Mouse (Mus musculus) heart, adult 2 months (tissue): Measurements from ENCODE around the gene Ppp1cc. TPM values are rescaled to one million over a fixed set of nuclear protein-coding genes. Genes with fewer than 3 reads are reported as not detected.
A peak's percentile ranks its signal among the peaks of the same experiment; 100 is the strongest.

Source experiments
- DNase-seq, 2 experiments: peaks; one replicate each; pipeline ENCODE4 v3.0.0; 2021
- H3K27ac ChIP-seq: fragments of 200-600 bp; 2 replicates; pipeline ENCODE4 v1.8.1; 2022
- H3K27me3 ChIP-seq: fragments of 200-500 bp; 2 replicates; pipeline ENCODE4 v1.6.1; 2012; ENCODE audit warnings: mild to moderate bottlenecking, low read length, inconsistent platforms, mixed read lengths; ENCODE audit not compliant: control insufficient read depth, insufficient read depth
- H3K36me3 ChIP-seq: fragments of 200-500 bp; 2 replicates; pipeline ENCODE4 v1.6.1; 2012; ENCODE audit warnings: low read length, inconsistent platforms; ENCODE audit not compliant: control insufficient read depth, insufficient read depth
- H3K4me1 ChIP-seq: fragments of 200-500 bp; 2 replicates; pipeline ENCODE4 v1.6.1; 2011; ENCODE audit warnings: low read length; ENCODE audit not compliant: control insufficient read depth, insufficient read depth
- H3K4me3 ChIP-seq: fragments of 200-600 bp; 2 replicates; pipeline ENCODE4 v1.8.1; 2022
- H3K79me2 ChIP-seq: fragments of 200-500 bp; replicated peaks from 2 replicates; pipeline ENCODE4 v1.6.1; 2012; ENCODE audit warnings: mild to moderate bottlenecking, inconsistent platforms, low read length, moderate library complexity, mixed read lengths; ENCODE audit not compliant: control insufficient read depth, insufficient read depth
- H3K9ac ChIP-seq: fragments of 200-500 bp; 2 replicates; pipeline ENCODE4 v1.6.1; 2012; ENCODE audit warnings: low read depth, mild to moderate bottlenecking, control low read depth, inconsistent platforms, low read length, mixed read lengths
- CTCF ChIP-seq: fragments of 200-600 bp; IDR thresholded peaks from 2 replicates; pipeline ENCODE4 v1.8.1; 2022; ENCODE audit warnings: antibody characterized with exemption, mild to moderate bottlenecking, moderate library complexity
- EP300 ChIP-seq: fragments of 200-500 bp; IDR thresholded peaks from 2 replicates; pipeline ENCODE4 v1.6.1; 2011; ENCODE audit warnings: low read depth, low read length, control low read depth; ENCODE audit not compliant: insufficient read depth
- POLR2A ChIP-seq: fragments of 200-500 bp; IDR thresholded peaks from 2 replicates; pipeline ENCODE4 v1.6.1; 2011; ENCODE audit warnings: mild to moderate bottlenecking, low read depth, low read length, control low read depth; ENCODE audit not compliant: insufficient read depth
- WGBS: fragments of 180-500 bp; shearing (Covaris S2); methylation state at CpG from one replicate; pipeline ENCODE4 v1.1.7; 2018; 5-methylcytosine and 5-hydroxymethylcytosine counted together
- intact Hi-C: fragments of 180-260 bp; cut with DNase I; formaldehyde crosslinking; loops from one replicate; pipeline ENCODE4 v1.15.1; 2025
- polyA plus RNA-seq: library from polyadenylated mRNA; depleted of rRNA; stranded (reverse); fragments of >200 nt; gene quantifications from 2 replicates; pipeline ENCODE4 v1.2.3, GENCODE M21; 2012
- total RNA-seq, 2 experiments: library from RNA; stranded (reverse); gene quantifications; 2 replicates each; pipeline ENCODE4 v1.2.3; 2021

Ppp1cc gene
- total and polyA plus RNA-seq, 3 experiments = 59.7 to 127 (median 101) TPM

GRCm38 (mm10) chr5:122140723-122141122 lies 17.4 kb upstream of the Ppp1cc start, which contains the start of gene Ccdc63:
Gene Ccdc63 (minus strand): TSS chr5:122140823.
- Histone ChIP-seq H3K27me3 (no peaks in the 10 kb centered on the region), H3K36me3 (no peaks in the 10 kb centered on the region), H3K4me3 (no peak within 1 kb of the TSS), H3K4me1 (peaks cover 20% of the 10 kb centered on the region), H3K9ac (no peak within 1 kb of the TSS), H3K79me2 (no peaks in the 10 kb centered on the region), H3K27ac (no peak within 1 kb of the TSS)
- no peak for DNase-seq
- intact Hi-C loops = no loop called here
- no peak for TF ChIP-seq EP300
- no peak for TF ChIP-seq CTCF
- TF ChIP-seq POLR2A = no peak
- WGBS = 99% methylated on average over 3 of the region's 3 CpGs

- Histone ChIP-seq H3K27me3 (no peaks in the 10 kb centered on the region), H3K27ac (no peak overlapping the region), H3K36me3 (no peaks in the 10 kb centered on the region), H3K4me1 (peaks cover 13% of the 10 kb centered on the region), H3K79me2 (no peaks in the 10 kb centered on the region), H3K9ac (no peak overlapping the region), H3K4me3 (no peak overlapping the region)
- WGBS = 56% methylated on average over 8 of the region's 8 CpGs
- TF ChIP-seq CTCF (peak; percentile 73), EP300 (no peak)
- intact Hi-C loops = loop anchor here (2.0 kb wide), 1 partner anchor 14 kb away; no protein-coding TSS in a partner anchor
- peak in 1 of 2 experiments; percentile 63 for DNase-seq
Measured at GRCm38 (mm10) chr5:122142230-122142992, 15.7 kb upstream of the Ppp1cc start.

GRCm38 (mm10) chr5:122143543-122143942 lies 14.5 kb upstream of the Ppp1cc start:
- no peaks in the 10 kb centered on the region for H3K36me3 ChIP-seq
- peaks cover 13% of the 10 kb centered on the region for H3K4me1 ChIP-seq
- no peaks in the 10 kb centered on the region for H3K27me3 ChIP-seq
- H3K27ac ChIP-seq = peak overlapping the region; percentile 61
- intact Hi-C loops = loop anchor here (2.0 kb wide), 1 partner anchor 15 kb away; no protein-coding TSS in a partner anchor
- peak; percentile 62 to 81 for DNase-seq
- no peaks in the 10 kb centered on the region for H3K79me2 ChIP-seq
- peak overlapping the region; percentile 15; the same call in 1 of the 2 replicates for H3K4me3 ChIP-seq
- WGBS = 14% methylated on average over 15 of the region's 15 CpGs
- H3K9ac ChIP-seq = peak overlapping the region; percentile 40
- TF ChIP-seq POLR2A (no peak), EP300 (peak; percentile 70; the same call in 1 of the 2 replicates)

GRCm38 (mm10) chr5:122144825-122145224 lies 13.3 kb upstream of the Ppp1cc start:
- TF ChIP-seq EP300 (no peak), POLR2A (no peak), CTCF (no peak)
- intact Hi-C loops = loop anchor here (2.0 kb wide), 1 partner anchor 14 kb away; the partner anchor contains the start of gene Ppp1cc
- Histone ChIP-seq H3K4me3 (no peak overlapping the region), H3K4me1 (peaks cover 13% of the 10 kb centered on the region), H3K79me2 (no peaks in the 10 kb centered on the region), H3K9ac (peak overlapping the region; percentile 1; the same call in 1 of the 2 replicates), H3K27me3 (no peaks in the 10 kb centered on the region), H3K36me3 (no peaks in the 10 kb centered on the region), H3K27ac (peak overlapping the region; percentile 84)
- DNase-seq = peak in 1 of 2 experiments; percentile 24
- WGBS = 82% methylated on average over 4 of the region's 4 CpGs

- Histone ChIP-seq H3K9ac (peak overlapping the region; percentile 9), H3K79me2 (no peaks in the 10 kb centered on the region), H3K36me3 (no peaks in the 10 kb centered on the region), H3K27ac (peak overlapping the region; percentile 84), H3K4me3 (peak overlapping the region; percentile 56), H3K27me3 (no peaks in the 10 kb centered on the region), H3K4me1 (peaks cover 13% of the 10 kb centered on the region)
- DNase-seq = peak; percentile 74 to 80
- 23% methylated on average over 15 of the region's 15 CpGs for WGBS
- peak; percentile 7; the same call in 1 of the 2 replicates for TF ChIP-seq CTCF
- 0 out of 2 replicates have a peak, but pooled peaks have one; percentile 10 for TF ChIP-seq EP300
- peak; percentile 79 for TF ChIP-seq POLR2A
- intact Hi-C loops = loop anchor here (2.0 kb wide), 1 partner anchor 13 kb away; the partner anchor contains the start of gene Ppp1cc
Measured at GRCm38 (mm10) chr5:122145381-122146055, 12.6 kb upstream of the Ppp1cc start.
